Mouse (Mus musculus) lung, postnatal 10 days (tissue): ENCODE measurements around the gene Oas1f.
"Not testable (repeated sequence)": the region's sequence is repeated elsewhere in the genome, so short reads cannot be mapped to it uniquely, and the experiment has no call there.

Source experiments
- DNase-seq: peaks from one replicate; pipeline ENCODE4 v3.0.0; 2021

Oas1f gene

DNA sequence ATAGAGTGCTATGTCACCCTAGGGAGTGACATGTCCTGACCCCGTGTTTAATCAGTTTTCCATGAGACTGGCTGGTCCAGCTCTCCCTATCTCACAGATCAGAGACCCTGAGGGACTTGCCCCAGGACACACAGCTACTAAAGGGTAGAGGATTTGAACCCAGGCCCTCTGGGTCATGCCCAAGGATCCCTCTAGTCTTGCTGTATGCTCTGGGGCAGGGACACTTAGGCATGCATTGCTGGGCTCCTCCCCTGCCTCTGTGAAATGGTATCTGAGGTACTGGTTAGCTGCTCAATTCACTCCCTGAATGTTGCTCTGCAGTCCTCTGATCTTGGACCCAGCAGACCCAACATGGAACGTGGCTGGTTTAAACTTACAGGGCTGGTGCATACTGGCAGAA, 24.3 kb downstream of the Oas1f start:
- no peak for DNase-seq

DNA sequence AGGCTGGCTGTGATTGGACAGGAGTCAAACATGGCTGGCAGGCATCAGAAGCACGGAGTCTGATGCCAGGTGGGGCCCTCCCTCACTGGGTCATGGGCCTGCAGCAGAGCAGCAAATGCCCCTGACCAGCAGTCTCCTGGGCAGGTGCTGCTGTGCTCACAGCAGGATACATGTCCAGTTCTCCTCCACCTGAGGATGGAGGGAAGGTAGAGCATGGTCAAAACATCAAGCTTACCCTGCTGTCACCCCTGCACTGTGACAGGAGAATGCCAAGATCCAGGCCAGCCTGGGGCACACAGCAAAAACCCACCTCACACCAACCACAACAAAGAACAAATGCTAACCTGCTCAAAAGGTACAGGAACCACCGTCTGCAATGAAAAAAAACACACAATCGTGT, 29.7 kb downstream of the Oas1f start:
- not testable (repeated sequence) for DNase-seq

DNA sequence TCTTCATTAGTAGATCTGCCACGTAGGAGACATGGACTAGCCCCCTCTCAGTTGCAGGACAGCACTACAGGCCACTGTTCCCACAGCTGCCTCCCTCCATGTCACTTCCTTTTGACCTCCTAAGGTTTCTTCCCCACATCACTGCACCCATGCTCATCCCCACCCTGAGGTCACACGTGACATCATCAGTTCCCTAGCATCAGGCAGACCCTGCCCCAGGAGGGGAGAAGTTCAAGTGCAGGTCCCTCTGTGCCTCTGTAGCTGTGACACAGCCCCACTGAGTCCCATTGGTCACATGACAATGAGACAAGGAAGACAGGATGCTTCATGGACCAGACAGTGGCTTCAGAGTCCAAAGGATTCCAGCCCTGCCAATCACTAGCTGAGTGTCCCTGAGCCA, 30.2 kb downstream of the Oas1f start:
- DNase-seq, result not testable (repeated sequence)

DNA sequence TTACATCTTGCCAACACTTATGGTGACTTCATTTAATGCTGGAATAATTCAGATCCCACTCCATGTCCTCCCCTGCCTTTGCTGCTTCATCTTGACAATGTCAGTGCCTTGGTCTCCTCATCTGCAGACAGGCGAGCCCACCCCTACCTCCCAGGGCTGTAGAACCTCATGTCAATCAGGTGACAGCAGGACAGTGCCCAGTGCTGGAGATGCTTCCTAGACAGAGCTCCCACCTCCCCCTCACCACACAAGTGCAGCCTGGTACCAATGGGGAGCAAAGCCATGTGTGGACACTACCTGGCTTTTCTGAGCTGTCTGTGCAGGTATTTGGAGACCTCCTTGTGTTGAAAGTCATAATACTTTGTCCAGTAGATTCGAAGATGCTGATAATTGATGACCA, 31.6 kb downstream of the Oas1f start:
- DNase-seq, result not testable (repeated sequence)

DNA sequence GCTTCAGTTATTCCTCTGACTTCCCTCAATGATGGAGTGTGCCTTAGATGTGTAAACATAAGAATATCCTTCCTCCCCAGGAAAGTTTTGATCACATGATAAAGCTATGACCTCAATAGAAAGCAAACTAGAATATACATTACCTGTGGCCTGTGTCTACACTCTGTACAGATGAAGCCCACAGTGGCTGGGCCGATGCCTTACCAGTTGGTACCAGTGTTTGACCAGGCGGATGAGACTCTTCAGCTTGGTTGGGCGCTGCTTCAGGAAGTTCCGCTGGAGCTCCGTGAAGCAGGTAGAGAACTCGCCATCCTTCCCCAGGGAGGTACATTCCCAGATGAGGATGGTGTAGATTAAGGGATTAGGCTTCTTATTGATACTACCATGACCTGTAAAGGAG, 34.5 kb downstream of the Oas1f start:
- DNase-seq, result not testable (repeated sequence)

DNA sequence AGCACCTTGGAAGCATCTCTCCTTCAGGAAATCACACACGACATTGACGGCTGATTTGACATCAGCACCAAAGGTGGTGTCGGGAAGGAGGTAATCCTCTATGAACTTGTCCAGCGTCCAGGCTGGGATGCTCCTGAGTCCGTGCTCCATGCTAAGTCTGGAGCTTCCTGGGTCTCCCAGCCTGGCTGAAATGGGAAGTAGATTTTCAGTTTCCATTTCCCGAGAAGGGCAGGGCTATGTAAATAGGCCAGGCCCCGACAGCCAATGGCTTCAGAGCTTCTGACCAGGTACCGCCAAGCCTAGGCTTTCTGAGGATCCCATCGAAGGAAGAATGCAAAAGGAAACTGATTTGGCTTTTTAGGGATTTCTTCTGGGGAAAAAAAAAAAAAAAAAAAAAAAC, 40.2 kb downstream of the Oas1f start, which contains the start of gene Oas1g:
TSS of gene Oas1g (minus strand) at position 201 of the 400 bp plus-strand sequence.
- not testable (repeated sequence) for DNase-seq

DNA sequence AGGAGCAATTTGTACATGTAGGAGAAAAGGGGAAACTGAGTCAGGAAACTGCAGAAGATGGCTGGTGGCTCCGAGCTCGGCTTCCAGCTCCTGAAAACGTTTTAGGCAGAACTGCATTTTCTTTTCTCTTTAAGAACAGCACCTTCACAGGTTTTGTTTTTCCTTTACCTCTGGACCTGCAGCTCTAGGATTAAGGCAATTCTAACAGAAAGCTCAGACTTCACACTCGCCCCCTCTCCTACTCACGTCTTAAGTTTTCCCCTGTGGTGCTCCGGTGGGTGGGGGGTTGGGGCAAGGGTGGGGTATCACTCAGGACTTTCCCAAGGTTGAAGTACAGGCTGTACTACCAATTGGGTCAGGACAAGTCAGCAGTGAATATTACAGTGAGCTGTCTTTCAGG, 40.7 kb downstream of the Oas1f start:
- DNase-seq, result no peak

DNA sequence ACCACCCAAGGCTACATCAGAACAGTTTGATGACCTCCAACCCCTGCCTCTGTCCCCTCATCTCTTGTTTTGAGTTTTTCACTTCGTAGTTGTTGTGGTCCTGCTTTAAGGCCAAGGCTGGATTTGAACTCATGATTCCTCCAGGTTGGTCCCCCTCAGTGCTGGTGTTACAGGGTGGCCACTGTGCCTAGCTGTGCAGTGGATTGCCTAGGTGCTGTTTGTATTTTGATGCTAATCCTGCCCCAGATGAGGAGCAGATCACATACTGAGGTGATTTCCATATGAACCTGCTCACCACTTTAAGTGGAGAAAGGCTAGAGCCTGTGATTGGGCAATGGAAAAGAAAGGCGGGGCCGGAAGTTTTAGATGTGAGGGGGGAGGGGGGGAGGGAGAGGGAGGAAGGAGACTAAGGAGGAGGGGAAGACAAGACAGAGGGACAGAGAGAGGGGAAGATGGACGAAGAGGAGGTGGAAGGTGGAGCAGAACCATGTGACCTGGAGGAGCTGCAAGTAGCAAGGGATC, 41.2 kb downstream of the Oas1f start:
- not testable (repeated sequence) for DNase-seq

DNA sequence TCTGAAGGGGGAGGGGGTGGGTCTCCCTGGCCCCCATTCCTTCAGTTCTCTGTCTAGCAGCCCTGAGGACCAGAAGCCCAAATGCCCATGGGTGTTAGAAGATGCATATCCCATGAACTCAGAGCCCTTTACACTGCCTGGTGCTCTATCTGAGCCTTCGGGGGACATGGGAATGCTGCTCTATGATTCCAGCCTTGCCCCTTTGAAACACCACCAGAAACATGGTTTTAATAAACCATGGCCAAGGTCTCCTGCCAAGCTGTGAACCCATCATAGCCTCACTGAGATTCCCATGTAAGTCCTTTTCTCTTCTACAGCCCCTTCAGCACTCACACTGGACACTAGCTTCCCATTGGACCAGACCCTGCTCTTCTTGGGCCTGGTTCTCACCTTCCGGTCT, 42.9 kb downstream of the Oas1f start:
- no peak for DNase-seq

DNA sequence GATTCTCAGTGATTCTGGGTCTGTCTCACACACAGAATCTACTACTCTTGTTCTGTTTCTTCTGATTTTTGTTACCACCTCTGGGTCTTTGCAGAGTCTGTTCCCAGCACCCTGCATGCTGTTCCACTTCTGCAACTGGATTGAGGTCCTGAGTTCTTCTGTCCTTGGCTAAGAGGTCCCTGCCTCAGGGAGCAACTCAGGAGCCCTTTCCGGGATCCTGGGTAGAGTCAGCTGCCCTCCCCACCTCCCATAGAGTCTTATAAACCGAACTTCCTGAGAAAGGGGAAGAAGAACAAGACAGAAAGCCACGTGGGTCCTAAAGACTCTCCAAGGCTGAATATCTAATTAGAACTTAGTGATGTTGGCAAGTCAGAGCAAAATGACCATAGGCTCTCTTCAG, 43.8 kb downstream of the Oas1f start:
- DNase-seq, result no peak

DNA sequence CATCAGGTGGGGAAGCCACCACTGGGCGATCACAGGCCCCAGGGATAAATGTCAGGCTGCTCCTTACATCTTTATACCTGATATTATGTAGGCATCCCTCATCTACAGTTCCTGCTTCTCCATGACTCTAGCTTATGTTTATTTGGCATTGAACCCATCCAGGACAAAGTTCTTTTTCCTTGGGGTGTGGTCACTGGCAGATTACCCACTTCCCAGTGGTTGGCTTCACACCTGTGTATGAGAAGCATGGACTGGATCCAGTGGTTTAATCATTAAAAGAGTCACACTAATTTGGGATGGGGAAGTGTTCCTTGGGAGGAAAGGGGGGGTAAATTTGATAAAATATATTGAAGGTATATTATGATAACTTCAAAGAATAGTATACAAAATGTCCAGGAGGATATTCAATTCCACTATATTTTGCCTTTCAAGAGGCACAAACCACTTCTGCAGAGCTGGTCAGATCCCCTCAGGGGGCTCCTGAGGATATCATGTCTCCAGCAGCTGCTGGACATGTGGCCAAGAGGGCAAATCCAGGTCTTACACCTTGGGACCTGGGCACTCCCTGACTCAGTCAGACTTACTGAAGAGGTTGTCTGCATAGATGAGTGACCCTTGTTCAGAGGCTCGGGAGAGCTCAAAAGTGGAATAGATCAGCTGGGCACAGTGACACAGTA, 44.5 kb downstream of the Oas1f start:
- DNase-seq, result not testable (repeated sequence)

DNA sequence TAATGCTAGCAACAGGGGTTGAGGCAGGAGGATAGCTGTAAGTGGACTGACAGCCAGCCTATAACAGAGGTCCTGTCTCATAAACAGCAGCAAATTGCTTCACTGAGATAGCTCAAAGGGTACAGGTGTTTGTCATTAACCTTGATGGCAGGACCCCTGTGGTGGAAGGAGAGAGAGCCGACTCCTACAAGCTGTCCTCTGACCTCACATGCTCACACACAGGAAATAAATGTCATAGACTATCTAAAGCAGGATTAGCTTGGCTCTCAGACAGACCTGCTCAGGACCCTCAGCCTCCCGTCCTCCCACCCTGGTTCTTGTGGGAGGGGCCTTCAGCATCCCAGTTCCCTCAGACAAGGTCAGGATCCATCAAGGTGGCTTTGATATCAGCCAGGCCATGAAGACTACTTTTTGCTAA, 45.1 kb downstream of the Oas1f start:
- DNase-seq, result no peak

DNA sequence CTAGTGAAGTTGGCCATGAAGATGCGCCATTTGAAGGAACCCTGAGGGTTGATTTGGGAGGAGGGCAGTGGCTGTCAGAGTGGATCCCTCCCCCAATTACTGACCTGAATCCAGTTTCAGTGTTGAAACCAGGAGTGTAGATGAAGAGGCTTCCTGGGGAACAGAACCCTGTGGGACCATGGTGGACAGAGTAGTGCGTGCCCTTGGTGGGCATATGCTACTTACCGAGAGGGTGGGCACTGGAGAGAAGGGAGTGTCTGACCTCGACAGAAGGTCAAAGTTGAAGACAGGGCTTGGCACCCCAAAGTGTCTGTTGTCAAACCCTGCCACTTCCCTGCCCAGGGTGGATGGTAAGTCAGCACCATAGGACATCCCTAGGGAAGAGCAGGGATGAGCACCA, 46.7 kb downstream of the Oas1f start:
- DNase-seq, result not testable (repeated sequence)

DNA sequence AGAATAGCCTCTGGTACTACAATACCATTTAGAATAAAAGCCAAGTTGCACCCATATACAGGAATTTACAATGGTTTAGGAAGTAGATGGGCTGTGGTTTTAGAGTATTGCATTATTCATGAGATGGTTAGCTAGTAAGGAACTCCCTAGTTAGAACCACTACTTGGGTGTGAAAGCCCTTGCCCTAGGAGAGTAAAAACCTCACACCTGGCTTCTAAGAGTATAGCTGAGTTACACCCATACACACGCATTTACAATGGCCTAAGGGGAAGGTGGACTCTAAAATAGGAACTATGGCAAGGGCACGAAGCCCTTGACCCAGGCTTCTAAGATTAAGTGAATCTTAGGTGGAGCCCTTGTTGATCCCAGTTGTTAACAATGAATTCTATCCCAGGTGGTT, 47.5 kb downstream of the Oas1f start:
- DNase-seq, result not testable (repeated sequence)

DNA sequence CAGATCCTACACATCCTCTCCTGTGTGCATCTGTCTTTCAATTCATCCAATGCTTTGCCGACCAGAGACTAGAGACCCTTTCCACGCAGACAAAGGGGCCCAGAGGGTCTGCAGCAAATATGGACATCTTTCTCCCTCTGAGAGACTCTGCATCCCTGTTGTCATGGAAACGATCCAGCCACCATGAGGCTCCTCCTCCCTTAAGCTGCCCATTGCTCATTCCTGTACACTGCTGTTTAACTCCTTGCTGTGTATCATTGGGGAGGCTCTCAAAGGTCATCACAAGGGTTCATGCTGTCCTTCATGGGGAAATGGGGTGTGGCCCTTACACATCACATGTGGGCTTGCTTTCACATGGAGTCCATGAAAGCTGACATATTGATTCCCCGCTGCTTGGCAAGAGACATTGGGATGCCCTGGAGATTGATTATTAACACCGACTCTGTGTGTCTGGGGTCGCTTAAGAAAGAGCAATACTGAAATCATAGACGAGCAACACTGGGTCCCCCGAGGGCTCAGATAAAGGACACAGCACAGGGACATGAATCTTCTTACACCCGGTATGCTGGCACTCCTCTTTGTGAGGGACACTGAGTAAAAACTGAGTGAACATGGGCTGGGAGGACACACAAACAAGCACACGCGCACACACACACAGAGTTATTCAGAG, 48.2 kb downstream of the Oas1f start:
- DNase-seq, result no peak

DNA sequence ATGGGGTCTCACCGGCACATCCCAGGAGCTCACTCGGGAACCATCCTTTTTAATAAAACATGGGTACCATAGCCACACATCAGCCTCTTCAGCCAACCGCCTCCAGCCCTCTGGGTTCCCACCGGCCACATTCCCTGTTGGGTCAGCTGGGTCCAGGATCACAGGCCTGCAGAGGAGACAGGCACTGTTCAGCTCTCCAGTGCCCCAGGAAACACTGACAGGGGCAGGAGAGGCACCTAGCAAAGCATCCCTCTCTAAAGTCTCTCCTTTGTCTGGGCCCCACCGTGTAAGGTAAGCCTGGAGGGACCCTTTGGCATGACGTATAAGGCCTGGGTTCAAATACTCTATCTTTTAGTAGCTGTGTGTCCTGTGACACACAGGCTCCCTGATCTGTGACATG, 51.1 kb downstream of the Oas1f start:
- no peak for DNase-seq

DNA sequence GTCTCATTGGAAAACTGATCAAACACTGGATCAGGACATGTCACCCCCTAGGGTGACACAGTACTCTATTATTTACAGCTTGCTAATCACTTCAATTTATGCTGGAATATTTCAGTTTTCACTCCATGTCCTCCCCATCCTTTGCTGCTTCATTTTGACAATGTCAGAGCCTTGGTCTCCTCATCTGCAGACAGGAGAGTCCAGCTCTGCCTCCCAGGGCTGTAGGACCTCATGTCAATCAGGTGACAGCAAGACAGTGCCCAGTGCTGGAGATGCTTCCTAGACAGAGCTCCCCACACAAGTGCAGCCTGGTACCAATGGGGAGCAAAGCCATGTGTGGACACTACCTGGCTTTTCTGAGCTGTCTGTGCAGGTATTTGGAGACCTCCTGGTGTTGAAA, 51.6 kb downstream of the Oas1f start:
- DNase-seq, result no peak

DNA sequence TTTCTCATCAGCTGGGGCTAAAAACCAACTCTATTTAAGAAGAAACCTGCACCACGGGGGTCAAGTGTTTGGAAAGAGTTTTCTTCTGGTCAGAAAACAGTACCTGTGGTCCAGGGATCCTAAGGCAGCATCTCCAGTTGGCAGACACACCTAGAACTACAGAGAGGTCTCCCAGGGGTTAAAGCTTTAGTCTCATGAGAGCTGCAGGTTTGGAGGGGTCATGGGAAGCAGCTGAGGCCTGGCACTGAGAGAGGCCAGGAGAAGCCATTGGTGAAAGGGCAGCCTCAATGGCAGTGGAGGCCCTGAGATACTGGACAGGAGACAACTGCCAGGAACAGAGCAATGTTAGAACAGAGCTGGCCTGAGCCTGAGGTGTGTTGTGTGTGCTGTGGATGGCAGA, 53.5 kb downstream of the Oas1f start:
- DNase-seq, result no peak

DNA sequence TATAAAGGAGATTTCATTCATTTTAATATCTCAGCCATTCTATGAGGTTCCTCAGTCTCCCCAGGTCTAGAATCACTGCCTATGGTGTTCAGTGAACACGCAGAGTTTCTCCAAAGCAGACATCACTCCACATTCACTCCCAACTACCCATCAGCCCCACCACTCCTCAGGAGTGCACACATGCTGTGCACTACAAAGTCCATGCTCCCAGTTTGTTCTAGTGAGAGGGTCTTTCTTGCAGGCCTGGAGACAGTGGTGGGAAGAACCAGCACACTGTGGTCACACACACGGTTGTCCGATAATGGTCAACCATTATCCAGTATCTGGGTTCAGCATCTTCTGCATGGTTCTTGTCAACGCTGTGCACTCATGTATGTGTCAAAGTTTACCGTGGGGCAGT, 54.9 kb downstream of the Oas1f start:
- no peak for DNase-seq

DNA sequence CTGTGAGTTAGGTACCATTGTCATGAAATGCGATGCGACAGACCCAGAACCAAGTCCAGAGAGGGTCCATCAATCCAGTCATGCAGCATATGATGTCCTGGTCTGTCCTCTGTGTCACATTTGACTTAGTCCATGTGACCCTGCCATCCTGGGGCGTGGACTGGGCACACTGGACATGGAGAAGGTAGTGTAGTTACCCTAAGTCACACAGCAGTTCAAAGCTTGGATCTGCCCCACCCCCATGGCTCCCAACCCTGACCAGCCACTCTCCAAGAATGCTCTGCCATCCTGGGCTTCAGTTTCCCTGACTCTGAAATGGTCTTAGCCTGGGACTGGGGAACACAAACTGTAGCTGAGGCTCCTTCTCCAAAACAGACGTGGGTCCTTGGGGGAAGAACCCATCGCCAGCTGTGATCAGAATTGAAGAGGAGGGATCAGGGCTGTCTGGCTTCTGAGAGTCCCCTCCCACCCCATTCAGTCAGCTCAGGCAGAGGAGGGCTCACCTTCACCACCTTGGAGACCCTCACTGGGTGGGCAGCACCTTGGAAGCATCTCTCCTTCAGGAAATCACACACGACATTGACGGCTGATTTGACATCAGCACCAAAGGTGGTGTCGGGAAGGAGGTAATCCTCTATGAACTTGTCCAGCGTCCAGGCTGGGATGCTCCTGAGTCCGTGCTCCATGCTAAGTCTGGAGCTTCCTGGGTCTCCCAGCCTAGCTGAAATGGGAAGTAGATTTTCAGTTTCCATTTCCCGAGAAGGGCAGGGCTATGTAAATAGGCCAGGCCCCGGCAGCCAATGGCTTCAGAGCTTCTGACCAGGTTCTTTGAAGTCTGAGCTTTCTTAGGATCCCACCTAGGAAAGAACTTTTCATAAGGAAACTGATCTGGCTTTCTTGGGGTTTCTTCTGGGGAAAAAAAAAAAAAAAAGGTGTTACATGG, 59.9 kb downstream of the Oas1f start, which contains the start of gene Oas1a:
TSS of gene Oas1a (minus strand) at position 731 of the 943 bp plus-strand sequence.
- not testable (repeated sequence) for DNase-seq
